Comparison of ENCODE assay signal across 13 mouse cellular contexts in genomic region chr4:137641556-137641955, GRCm38 (mm10). TPM values are rescaled to one million over a fixed set of nuclear protein-coding genes. Genes with fewer than 3 reads are reported as not detected.
DNase-seq lines count a peak whose midpoint lies in the region; ATAC-seq and TF ChIP-seq lines count a peak whose summit lies in the region.
"Had no signal": no experiment of that assay in that cellular context is flagged by ENCODE, and none has a peak within 500 bp of the region (broad histone marks: within the 10 kb centered on the region; RNA-seq: fewer than 3 reads in every experiment).

No protein-coding gene starts in this region.

- H3K4me2 ChIP-seq in lung, embryonic 16.5 days (ENCODE audit: low read depth, low read length), result no peak overlapping the region
- no peak overlapping the region for H3K4me2 ChIP-seq in stomach, embryonic 15.5 days

- DNase-seq in adrenal gland, adult 2 months, result peak; percentile 72
- DNase-seq in adrenal gland, postnatal 4 days (ENCODE audit: low spot score in 2 of 2), result no peak
- DNase-seq in lung, adult 2 months, result no peak
- DNase-seq in left cerebral cortex, adult 2 months (ENCODE audit: extremely low spot score in 1 of 2, low spot score in 2 of 2), result no peak
- DNase-seq in spleen, postnatal 14 days (ENCODE audit: low spot score in 2 of 2), result no peak
- DNase-seq: B cell, adult 2 months; cerebellum, adult 9-11 months; kidney, adult 9 months; right cerebral cortex, adult 18-20 months had no signal

- H3K4me3 ChIP-seq in lung, embryonic 16.5 days (ENCODE audit: low read length), result no peak overlapping the region
- H3K4me3 ChIP-seq in lung, adult 2 months (replicated peaks; ENCODE audit: extremely low read depth, low read depth, low read length), result no peak overlapping the region
- H3K4me3 ChIP-seq in stomach, embryonic 15.5 days (replicated peaks), result no peak overlapping the region
- H3K4me3 ChIP-seq in left cerebral cortex, adult 2 months, result no peak overlapping the region

- no peaks in the 10 kb centered on the region for H3K9me3 ChIP-seq in lung, embryonic 16.5 days (ENCODE audit: control insufficient read depth, low read length)
- H3K9me3 ChIP-seq in stomach, embryonic 15.5 days, result no peaks in the 10 kb centered on the region

- H3K27me3 ChIP-seq in lung, embryonic 16.5 days (ENCODE audit: control insufficient read depth, insufficient read depth, low read depth, low read length), result no peaks in the 10 kb centered on the region
- H3K27me3 ChIP-seq in stomach, embryonic 15.5 days (replicated peaks), result no peaks in the 10 kb centered on the region

- no peak for TF ChIP-seq CTCF in lung, adult 2 months (IDR thresholded peaks at IDR 0.05; ENCODE audit: insufficient read depth, low read length)
- TF ChIP-seq CTCF in left cerebral cortex, adult 2 months (IDR thresholded peaks at IDR 0.05), result no peak

- WGBS in lung, embryonic 16.5 days, result 56% methylated on average over 5 of the region's 5 CpGs
- WGBS in lung, adult 2 months, result 51% methylated on average over 5 of the region's 5 CpGs
- WGBS in stomach, embryonic 15.5 days, result 76% methylated on average over 5 of the region's 5 CpGs

- peaks cover 26% of the 10 kb centered on the region for H3K36me3 ChIP-seq in lung, embryonic 16.5 days (ENCODE audit: control insufficient read depth, insufficient read depth, low read length)
- peaks cover 52% of the 10 kb centered on the region for H3K36me3 ChIP-seq in stomach, embryonic 15.5 days

- intact Hi-C loops in left cerebral cortex, adult 2 months (cut with DNase I), result no loop called here

- no peak overlapping the region for H3K9ac ChIP-seq in lung, embryonic 16.5 days (ENCODE audit: low read length)
- no peak overlapping the region for H3K9ac ChIP-seq in stomach, embryonic 15.5 days

- H3K4me1 ChIP-seq in lung, embryonic 16.5 days (replicated peaks; ENCODE audit: control insufficient read depth, insufficient read depth, low read length), result no peaks in the 10 kb centered on the region
- H3K4me1 ChIP-seq in lung, adult 2 months (ENCODE audit: control insufficient read depth, insufficient read depth, low read length), result no peaks in the 10 kb centered on the region
- H3K4me1 ChIP-seq in stomach, embryonic 15.5 days, result no peaks in the 10 kb centered on the region

- TF ChIP-seq POLR2A in lung, adult 2 months (IDR thresholded peaks at IDR 0.05; ENCODE audit: borderline replicate concordance, extremely low read depth, low read depth, low read length), result no peak

- peak overlapping the region; percentile 37; the same call in 1 of the 2 replicates for H3K27ac ChIP-seq in lung, embryonic 16.5 days (ENCODE audit: low read length)
- peak overlapping the region; percentile 74; the same call in 1 of the 2 replicates for H3K27ac ChIP-seq in stomach, embryonic 15.5 days
- no peak overlapping the region for H3K27ac ChIP-seq in left cerebral cortex, adult 2 months

- ATAC-seq in lung, embryonic 16.5 days (ENCODE audit: low read depth), result no peak
- ATAC-seq in inflammation-experienced regulatory T-cells, adult 6 months, result peak; percentile 60
- no peak for ATAC-seq in stomach, embryonic 15.5 days (ENCODE audit: insufficient read depth, low FRiP score, low read depth)
- ATAC-seq: activated CD4-positive, CD25-positive, alpha-beta regulatory T cell, adult 4 months had no signal

RNA-seq across cellular contexts. Expression of gene Rap1gap, which starts 23.0 kb away (rescaled TPM):
- 100 to 1,000 TPM; 119 to 172 TPM for total RNA-seq in adrenal gland, adult 2 months (2021)
- 489 and 541 TPM in 2 replicates for polyA plus RNA-seq in adrenal gland, adult 2 months (2012; rRNA removed)
- 10 to 100 TPM; 83.5 to 96.1 TPM for total RNA-seq in adrenal gland, postnatal 4 days (2021)
- 8.7 and 14.0 TPM in 2 replicates for polyA plus RNA-seq in lung, embryonic 16.5 days (2015; fragmentation: Nextera tagmentation; extraction: Ambion mirVana)
- polyA plus RNA-seq in lung, adult 2 months (2012; rRNA removed), result 68.3 and 101 TPM in 2 replicates
- polyA plus RNA-seq in inflammation-experienced regulatory T-cells, adult 6 months (2017; shearing (Covaris generic)), result 1 to 10 TPM in 2 of 3 experiments, under 1 TPM in 1; 0.45 to 2.3 (median 1.9) TPM
- polyA plus RNA-seq in stomach, embryonic 15.5 days (2015; fragmentation: Nextera tagmentation; extraction: Ambion mirVana), result 59.1 and 73.0 TPM in 2 replicates
- 100 to 1,000 TPM; 267 to 315 TPM for total RNA-seq in left cerebral cortex, adult 2 months (2021)

RNA-seq across cellular contexts. Expression of gene Usp48, which starts 48.0 kb away (rescaled TPM):
- total RNA-seq in adrenal gland, adult 2 months (2021), result 100 to 1,000 TPM; 100 to 101 TPM
- polyA plus RNA-seq in adrenal gland, adult 2 months (2012; rRNA removed), result 52.2 and 58.9 TPM in 2 replicates
- total RNA-seq in adrenal gland, postnatal 4 days (2021), result 100 to 1,000 TPM; 139 to 150 TPM
- 54.3 and 57.8 TPM in 2 replicates for polyA plus RNA-seq in lung, embryonic 16.5 days (2015; fragmentation: Nextera tagmentation; extraction: Ambion mirVana)
- polyA plus RNA-seq in lung, adult 2 months (2012; rRNA removed), result 45.3 and 67.5 TPM in 2 replicates
- polyA plus RNA-seq in inflammation-experienced regulatory T-cells, adult 6 months (2017; shearing (Covaris generic)), result 10 to 100 TPM; 50.7 to 65.5 (median 59.6) TPM
- 63.8 and 68.8 TPM in 2 replicates for polyA plus RNA-seq in stomach, embryonic 15.5 days (2015; fragmentation: Nextera tagmentation; extraction: Ambion mirVana)
- 100 to 1,000 TPM; 128 to 144 TPM for total RNA-seq in left cerebral cortex, adult 2 months (2021)
